Mouse (Mus musculus): ENCODE measurements around the gene Btbd9.

The Btbd9 gene

DNA sequence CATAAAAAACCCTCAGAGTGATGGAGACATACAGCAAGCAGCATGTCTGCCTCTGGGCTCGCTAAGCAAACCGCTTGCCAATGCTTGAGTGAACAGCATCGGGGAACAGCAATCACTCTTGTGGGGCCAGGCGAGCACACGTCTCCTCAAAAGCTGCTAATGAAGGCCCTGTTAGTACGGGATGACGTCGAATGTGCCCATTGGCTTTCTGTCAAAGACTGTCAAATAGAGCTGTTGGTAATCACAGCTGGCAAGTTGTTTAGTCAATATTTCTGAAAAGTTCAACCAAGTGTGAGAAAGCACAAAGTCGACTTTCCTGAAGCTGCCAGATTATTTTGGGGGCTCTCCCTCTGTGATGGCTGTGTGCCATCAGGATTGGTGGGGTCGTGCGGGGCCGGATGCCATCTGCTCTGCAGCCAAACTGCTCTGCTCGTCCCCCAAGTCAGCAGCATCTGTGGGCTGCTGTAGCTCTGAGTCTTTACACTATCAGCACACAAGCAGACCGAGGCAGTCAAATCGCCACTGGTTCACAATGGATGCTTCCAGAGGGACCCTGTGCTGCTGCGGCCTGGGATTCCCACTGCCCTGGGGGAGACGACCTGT is 334.5 kb downstream of the Btbd9 start:
- no peak for DNase-seq (ENCODE audit: low read depth)

DNA sequence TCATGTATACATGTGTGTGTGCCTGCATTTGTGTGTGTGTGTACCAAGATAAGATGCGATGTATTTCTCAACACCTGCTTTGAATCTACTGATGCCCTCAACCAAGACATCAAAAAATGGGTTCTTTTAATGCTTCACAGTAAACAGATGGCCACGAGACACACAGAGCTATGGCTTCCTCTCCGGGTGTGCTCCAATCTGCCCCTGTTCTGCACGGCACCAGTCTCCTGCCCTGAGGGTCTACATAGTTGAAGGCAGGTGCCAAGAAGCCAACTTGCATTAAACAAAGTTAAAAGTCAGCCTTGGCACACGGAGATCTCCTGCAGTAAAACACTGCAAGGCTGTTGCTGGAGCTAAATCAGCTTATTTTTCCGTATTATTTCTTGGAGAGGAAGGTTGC is 335.2 kb downstream of the Btbd9 start:
- DNase-seq (ENCODE audit: low read depth), result no peak

DNA sequence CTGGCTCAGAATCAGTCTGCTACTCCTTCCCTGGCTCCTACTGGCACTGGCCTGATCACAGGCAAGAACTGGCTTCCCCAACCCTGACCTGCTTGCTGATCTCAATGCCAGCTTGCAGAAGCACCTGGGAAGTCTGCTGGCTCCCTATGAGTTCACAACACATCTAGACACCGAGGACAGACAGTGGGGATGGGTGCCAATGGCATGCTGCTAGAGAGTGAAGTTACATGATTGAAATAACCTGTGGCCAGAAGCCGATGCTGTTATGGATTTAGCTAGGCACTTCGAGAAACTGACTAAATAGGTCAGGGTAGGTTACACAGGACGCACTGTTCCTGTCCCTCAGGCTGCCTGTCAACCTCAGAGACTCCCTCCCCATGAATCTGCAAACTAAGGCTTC is 335.6 kb downstream of the Btbd9 start:
- DNase-seq (ENCODE audit: low read depth), result no peak

DNA sequence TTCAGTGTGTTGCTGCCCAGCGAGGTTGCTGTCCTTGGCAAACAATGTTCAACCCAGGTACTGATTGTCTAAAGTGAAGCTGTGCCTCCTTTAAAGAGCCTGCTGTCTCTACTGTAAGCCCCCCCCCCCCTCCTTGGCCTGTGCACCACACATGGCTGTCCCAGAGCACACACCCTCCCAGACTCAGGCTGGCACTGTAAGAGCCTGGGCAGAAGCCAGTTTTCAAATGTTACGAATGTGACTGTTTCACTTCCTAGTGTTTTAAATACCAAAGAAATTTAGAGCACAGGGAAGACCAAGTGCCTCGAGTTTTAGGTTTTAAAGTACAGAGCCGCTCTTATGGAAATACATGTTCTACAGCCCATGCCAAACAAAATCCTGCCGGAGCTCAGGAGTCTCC is 336.8 kb downstream of the Btbd9 start:
- DNase-seq (ENCODE audit: low read depth), result no peak

DNA sequence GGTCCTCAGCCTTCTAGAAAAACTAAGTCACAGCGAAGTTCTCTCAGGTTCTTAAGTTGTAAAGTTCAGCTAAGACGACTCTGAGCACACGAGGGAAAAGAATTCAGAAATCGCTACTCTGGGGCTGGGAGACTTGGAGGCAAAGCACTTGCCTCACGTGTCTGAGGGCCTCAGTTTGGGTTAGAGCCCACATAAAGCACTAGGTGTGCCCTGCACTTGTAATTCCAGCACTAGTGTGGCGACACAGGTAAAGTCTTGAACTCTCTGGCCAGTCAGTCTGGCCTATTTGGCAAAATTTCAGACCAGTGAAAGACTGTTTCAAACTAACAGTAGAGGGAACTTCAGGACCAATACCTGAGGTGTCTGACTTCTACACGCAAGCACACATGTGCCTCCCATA is 338.7 kb downstream of the Btbd9 start:
- no peak for DNase-seq (ENCODE audit: low read depth)

DNA sequence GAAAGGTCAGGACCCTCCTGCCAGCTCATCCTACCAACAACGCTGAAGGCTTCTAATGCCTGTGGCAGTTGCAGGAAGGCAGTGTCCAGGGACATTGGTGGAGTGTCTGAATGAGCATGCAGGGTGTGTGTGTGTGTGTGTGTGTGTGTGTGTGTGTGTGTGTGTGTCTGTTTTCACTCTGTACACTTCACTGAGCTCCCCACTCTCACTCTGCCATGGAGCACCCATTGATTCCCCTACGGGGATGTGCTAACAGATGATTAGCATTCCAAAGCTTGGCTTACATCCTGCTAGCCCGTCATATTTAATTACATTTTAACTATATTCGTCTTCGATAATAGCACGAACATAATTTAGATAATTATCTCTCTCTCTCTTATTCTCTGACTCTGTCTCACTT is 339.7 kb downstream of the Btbd9 start:
- DNase-seq (ENCODE audit: low read depth), result no peak

DNA sequence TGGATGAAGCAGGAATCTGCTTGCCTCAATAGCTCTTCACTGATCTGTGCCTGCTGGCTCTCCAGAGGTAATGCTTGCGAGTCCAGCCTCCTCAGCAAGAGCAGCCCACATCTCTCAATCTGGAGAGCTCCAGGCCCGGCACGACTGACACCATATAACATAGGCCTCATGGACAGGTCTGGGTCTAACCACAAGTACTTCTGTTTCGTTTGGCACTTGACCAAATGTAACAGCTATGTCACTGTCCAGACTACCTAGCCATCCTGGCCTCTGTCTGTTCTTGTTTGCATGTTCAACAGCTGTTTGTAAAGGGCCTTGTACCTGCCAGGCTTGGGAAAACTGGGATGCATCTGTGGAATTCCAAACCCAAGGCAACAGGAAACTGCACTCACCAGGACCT is 340.9 kb downstream of the Btbd9 start:
- no peak for DNase-seq (ENCODE audit: low read depth)

DNA sequence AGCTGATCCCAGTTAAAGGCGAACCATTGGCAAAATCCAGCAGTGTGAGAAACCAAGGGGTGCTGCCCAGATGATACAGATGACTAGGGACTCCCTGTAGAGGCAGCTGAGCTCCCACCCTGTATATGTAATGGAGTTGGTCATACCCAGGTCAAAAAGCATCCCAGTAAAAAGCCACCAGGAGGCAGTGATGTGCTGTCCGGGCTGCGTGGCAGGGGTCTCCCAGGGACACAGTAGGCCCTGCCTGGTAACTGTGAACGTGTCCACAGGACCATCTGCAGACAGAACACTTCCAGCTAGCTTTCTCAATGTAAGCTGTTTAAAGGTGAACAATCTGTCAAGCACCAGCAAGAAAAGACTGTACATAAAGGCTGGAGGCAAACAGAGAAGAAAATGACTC is 343.6 kb downstream of the Btbd9 start:
- no peak for DNase-seq (ENCODE audit: low read depth)

DNA sequence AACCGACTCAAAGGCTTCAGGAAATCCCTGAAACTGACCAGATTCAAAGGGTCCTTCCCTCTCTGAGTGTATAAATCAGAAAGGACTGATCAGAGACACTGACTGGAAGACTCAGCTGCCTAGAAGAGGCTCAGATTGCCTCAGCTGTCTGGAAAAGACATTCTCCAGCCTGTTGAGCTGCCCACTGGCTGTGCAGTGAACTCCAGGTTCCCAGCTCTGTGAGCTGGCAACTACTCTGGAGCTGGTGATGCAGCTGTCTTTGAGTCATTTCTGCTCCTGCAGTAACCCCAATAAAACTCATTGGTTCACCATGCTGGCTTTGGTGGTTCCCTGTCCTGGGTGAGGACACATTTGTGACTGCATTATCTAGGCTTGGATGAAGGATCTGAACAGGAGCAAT is 344.8 kb downstream of the Btbd9 start:
- no peak for DNase-seq (ENCODE audit: low read depth)

DNA sequence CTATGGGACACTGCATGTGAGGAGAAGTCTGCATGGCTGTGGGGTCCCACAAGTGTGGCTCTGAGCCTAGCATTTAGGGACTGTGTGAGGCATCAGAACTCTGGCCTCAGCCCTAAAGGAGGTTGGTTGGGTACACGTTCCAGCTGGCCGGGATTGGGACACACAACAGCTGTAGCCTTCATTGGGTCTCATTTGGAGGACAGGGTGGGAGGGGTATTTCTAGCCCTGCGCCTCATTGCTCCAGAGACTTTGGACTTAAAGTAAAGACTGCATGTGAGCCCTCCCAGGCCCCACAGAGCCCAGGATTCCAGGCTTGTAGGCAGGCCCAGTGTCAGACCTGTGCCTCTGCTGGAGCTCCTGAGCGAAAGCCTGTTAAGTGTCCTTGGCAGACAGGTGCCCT is 345.9 kb downstream of the Btbd9 start:
- DNase-seq (ENCODE audit: low read depth), result no peak

DNA sequence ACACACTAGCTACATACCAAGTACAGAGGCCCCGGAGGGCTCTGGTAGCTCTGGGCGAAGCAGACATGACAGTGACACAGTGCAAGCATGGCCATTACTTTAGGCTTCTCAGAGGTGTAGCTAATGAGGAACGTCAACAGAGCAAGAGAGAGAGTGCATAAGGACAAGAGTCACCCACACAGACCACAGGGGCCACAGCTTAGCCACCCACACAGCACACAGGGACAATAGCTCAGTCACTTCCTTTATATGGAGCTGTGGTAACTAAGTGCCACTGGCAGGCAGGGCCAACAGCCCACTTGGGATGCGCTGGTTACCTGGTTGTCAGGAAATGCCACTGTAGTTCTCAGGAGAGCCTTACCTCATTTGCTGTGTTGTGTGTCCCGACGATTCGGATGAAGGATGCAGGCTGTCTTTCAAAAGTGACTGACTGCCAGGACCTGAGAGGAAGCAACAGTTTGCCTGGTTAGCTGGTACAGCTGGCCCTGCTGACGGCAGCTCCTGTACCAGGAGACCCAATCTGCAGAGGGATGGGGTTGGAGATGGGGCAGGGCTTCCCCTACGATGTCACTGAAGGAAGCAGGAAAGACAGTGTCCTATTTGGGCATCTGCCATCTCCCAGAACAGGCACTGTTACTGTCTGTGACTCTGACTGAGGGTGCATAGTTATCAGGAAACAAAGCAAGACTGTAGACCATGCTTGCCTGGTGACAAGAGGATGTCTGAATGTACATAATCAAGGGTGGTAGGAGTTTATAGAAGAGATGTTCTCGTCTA is 347.7 kb downstream of the Btbd9 start:
- no peak for DNase-seq (ENCODE audit: low read depth)

DNA sequence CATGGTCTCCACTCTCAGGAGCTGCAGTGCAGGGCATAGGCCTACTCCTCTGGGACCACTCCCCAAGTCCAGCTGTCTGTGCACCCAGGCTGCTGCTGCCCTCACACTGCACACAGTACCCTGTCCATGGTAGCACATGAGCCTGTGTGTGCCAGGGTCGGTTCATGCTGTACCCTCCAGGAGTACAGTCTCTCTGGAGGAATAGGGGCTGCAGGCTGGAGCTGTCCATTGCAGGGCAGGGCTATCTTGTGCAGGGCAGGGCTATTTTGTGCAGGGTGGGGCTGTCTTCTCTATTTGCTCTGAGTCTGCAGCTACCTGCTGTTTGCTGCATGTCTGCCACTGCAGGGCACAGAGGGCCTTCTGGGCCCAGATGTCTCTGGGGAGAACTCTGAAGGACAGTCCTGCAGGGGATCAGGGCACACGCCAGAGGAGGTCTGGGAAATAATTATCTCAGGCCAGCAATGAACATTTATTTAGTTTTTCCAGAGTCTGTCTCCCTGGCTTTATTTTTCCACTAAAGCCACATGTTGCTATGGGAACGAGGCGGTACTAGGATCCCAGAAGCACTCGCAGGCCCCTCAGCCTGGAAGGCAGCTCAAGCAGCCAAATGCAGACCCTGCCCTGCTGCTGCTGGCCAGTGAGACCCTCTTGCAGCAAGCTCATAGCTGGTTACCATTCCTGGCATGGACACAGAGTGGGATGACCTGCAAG is 351.1 kb downstream of the Btbd9 start:
- no peak for DNase-seq (ENCODE audit: low read depth)

DNA sequence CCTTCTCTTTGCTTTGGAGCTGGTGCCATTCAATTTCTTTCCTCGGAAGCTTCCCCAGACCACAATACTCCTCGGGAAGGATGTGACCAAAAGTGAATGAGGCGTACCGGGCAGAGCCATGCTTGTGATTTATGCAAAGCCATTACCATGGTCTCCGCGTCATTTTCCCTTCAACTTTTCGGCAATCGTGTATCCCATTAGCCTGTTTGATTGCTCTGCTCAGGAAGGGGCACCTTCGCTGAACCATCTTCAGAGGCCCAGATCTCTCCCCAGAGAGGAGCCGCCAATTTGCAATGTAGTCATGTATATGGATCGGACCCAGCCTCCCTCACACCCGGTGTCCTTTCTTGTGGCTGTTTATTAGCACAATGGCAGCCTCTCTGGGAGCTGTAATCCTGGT is 353.5 kb downstream of the Btbd9 start:
- no peak for DNase-seq (ENCODE audit: low read depth)

DNA sequence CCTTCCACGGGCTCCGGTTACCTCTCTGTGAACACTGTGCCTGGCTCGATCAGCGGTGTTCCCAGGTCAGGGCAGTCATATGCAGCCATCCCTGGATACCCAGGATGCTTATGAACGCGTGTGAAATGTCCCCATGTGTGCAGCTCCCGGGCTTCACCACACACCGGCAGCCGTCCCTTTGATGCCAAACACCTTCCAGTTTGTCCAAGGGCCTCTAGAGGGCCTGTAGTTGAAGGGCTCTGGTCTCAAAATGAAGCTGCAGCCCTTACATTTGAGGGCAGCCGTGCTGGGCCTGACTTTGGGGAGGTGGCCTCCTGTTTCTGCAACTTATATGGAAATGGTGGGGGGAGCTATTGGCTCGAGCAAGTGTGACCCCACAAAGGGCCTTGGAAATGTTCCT is 353.9 kb downstream of the Btbd9 start:
- no peak for DNase-seq (ENCODE audit: low read depth)

DNA sequence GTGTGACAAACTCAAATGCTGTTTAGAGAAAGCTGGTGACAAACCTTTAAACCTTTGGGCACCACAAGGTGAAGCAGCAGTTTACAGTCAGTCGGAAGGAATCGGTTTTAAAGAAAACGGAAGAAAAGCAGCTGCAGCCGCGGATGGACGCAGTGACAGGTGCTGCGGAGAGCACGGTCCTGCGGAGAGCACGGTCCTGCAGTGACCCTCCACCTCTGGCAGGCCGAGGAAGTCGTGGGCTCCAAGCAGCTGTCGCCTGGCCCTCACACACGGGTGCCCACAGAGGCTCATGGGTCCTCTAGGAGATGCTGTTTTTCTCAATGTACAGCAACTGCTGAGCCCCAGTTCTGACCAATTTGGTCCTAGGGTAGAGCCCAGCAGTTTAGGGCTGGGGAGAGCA is 354.6 kb downstream of the Btbd9 start:
- DNase-seq (ENCODE audit: low read depth), result no peak

DNA sequence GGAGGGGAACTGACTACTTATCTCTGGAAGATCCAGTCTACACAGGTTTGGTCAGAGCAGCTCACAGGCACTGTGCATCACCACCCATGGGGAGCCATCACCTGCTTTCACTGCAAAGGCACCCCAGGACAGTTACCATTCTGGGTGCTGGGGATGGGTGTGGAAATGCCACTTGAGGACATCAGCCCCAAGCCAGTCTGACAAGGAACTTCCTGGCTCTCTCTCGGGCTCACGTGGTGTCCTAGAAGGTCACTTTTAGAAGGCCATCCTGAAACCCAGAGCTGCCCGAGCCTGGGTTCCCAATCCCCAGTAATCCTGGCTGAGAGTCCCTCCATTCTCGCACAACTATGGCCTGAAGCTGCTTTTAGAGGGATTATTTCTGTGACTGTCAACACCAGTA is 360.5 kb downstream of the Btbd9 start:
- no peak for DNase-seq (ENCODE audit: low read depth)

DNA sequence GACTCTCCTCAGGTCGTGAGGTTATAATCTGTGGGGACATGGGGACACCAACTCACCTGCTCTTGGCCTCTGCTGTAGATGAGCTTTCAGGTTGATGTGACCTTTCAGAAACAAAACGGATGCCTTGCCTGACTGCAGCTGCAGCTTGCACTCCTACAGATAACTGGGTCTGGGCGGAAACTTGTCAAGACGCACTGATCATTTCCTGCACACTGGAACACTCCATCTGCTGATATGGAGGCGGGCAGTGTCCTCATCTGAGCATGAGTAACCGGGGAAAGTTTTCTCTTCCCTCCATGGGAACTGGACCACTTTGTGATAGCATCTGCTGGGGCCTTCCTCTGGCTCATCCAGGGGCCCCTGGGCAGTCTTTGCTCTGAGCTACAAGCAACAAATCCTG is 361.9 kb downstream of the Btbd9 start:
- peak; percentile 50 for DNase-seq (ENCODE audit: low read depth)

DNA sequence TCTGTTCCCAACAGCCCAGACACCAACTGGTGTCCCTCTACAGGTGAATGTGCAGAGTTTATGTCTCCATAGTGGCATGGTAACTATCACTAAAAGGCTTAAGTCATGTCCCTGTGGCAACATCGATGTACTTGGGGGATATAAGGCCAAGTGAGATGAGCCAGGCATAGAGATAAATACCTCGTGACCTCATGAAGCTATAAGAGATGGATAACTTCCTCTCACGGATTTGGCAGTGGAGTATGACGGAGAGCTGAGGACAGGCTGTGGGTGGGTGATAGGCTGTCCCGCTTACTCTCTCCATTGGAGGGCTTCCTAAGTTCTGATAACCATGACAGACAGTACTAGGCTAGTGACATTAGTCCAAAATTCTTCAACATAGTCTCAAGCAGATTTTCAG is 362.9 kb downstream of the Btbd9 start:
- DNase-seq (ENCODE audit: low read depth), result no peak

DNA sequence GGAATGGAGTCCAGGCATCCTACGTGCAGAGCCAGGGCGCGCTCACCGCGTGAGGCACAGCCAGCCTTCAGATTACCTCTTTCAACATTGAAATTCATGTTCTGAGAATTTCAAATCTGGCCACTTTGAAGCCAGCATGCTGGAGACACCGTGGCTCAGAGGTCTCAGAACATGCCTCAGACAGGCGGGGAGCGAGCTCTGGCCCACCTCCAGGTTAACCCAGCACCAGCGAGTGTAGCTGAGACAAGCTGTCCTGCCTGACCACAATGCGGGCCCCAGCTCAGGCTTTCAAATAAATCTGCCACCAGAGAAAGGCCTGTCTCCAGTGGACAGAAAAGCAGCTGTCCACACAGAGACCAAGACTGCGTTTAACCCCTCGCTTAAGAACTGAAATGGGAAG is 363.6 kb downstream of the Btbd9 start:
- no peak for DNase-seq (ENCODE audit: low read depth)

DNA sequence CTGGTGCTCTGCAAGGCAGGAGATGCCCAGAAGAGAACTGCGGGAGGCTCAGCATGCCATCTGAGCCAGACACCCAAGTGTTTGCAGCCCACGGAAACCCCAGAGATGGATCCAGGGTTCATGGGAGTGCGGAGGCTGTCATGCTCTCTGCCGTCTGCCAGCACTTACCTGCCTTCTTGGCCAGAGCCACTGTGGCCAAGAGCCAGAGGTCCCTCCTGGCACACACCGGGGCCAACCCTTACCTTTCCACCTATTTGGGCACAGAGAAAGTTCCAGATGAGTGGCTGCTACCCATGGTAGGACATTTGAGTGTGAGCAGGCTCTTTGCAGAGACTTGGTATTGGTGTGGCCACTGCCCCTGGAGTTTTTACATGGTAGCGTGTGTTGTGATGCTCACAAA is 365.4 kb downstream of the Btbd9 start:
- DNase-seq (ENCODE audit: low read depth), result no peak

DNA sequence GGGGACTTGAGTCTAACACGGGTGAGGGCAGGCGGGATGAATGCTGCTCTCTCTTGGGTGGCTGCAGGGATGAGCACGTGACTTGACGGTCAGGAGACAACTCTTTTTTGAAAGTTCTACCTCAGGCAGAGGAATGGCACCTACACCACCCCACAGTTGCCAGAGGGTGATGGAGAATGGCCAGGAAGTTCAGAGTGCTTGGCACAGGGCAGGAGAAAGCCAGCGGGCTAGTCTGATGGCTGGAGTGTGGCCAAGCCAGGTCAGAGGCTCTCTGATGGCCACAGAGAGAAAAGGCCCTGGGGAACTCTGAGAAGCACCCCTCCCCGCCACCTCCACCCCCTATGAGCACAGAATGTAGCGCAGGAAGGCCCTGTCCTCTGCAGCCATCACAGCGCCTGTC is 366.0 kb downstream of the Btbd9 start:
- DNase-seq (ENCODE audit: low read depth), result no peak

DNA sequence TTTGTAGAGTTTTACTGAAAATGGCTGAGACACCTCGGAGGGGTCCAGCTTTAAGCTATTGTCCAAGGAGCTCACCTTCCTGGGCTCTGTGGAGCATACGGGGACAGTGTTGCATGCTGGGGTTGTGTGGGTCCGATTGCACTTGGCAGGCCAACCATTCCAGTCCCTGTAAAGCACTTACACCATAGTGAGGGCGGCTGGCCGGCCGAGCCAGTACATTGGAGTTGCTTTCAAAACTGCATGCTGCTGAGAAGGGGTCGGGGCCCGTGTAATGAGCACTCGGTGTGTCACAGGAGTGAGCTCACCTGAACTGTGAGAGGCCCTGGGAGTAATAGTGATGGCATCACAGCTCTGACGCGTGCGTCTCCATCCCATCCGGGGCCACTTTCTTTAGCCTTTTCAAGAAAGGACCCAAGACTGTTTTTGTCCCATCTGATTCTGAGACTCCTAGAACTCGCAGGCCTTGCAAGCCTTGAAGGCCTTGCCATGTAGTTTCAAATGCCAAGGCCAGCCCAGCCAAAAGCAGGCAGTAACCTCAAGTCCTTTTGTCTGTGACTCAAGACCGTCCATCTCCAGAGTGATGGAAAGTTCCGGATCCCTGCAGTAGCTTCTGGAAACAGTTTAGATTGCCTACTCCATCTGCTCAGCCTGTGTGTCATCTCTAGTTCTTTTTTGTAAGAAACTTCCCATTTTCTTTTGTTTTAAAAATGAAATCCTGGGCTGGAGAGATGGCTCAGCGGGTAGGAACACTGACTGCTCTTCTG is 371.0 kb downstream of the Btbd9 start:
- DNase-seq (ENCODE audit: low read depth), result no peak

DNA sequence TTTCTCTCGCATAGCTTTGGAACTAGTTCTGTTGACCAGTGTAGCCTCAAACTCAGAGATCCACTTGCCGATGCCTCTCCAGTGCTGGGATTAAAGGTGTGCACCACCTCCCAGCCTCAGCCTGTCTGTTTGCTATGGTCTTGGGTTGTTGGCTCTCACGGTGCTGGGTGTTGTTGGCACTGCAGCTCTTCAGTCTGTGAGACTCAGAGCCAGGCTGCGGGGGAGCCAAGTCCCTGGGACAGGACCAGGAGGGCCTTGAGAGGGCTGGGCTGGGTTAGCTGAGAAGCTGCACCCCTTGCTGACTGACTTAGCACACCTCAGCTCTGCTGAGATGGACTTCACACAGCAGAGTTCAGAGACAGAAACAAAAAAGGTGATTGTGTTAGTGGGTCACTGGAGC is 376.0 kb downstream of the Btbd9 start:
- DNase-seq (ENCODE audit: low read depth), result no peak

All from induced T-regulatory cell, adult 2 months (primary cell).